Mouse (Mus musculus): ENCODE results near the gene Mslnl.
A peak's percentile ranks its signal among the peaks of the same experiment; 100 is the strongest.

Gene Mslnl

DNA sequence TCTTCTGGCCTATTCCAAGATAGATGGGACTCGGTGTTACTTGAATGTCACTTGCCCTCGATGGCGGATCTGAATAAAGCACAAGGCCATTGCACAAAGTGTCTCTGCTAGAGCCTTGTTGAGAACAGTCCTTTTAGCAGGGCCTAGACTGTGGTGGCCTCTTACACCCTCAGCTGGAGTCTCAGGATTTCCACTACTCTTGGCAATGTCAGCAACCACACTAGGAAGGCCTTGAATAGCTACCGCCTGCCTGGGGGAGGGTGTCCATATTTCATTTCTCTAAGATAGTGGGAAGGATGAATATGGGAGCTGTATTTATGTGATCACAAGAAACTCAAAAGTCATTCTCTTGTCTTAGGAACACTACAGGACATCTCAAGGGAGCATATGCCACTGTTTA, 12.4 kb downstream of the Mslnl start:
- DNase-seq, result no peak

- no peak for DNase-seq
Measured at GRCm38 (mm10) chr17:25749314-25749713, 13.5 kb downstream of the Mslnl start.

DNA sequence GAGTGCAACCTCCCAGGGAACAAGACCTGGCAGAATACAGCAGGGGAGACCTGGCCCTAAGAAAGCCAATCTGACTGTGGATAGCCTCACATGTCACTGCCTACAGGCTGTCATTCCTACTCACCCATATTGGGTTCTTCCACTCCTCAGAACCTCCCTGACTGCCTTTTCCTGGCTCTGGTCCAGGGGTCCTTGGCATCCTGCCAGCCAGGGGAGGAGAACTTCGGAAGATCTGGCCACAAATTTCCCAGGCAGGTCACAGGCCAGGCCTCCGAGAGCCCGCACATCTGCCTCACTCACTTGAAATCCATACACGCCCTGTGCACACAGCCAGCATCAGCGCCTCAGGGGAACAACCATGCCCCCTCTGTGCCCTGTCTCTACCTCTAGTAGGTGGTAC, 15.6 kb downstream of the Mslnl start:
- DNase-seq, result peak; percentile 68

DNA sequence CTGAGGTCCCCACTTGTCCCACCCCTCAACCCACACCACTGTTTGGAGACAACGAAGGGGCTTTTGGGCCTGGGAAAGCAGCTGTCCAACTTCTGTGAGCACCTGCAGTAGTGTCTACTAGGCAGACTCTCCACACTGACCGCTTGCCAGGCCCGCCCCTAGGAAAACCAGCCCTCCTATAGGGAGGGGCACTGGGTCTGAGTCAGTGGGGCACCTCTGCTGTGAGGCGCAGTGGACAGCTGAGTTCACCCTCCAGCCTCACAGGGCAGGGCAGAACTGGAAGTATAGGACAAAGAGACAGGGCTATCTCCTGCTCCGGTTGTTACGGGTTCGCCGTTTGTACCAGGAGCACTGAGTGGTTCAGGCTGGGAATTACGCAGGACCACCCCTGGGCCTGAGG, 18.4 kb downstream of the Mslnl start, which contains the start of gene Msln:
TSS of gene Msln (minus strand) at position 138 of the 400 bp plus-strand sequence.
- no peak for DNase-seq

GRCm38 (mm10) chr17:25755086-25755485, 19.2 kb downstream of the Mslnl start:
- no peak for DNase-seq

DNA sequence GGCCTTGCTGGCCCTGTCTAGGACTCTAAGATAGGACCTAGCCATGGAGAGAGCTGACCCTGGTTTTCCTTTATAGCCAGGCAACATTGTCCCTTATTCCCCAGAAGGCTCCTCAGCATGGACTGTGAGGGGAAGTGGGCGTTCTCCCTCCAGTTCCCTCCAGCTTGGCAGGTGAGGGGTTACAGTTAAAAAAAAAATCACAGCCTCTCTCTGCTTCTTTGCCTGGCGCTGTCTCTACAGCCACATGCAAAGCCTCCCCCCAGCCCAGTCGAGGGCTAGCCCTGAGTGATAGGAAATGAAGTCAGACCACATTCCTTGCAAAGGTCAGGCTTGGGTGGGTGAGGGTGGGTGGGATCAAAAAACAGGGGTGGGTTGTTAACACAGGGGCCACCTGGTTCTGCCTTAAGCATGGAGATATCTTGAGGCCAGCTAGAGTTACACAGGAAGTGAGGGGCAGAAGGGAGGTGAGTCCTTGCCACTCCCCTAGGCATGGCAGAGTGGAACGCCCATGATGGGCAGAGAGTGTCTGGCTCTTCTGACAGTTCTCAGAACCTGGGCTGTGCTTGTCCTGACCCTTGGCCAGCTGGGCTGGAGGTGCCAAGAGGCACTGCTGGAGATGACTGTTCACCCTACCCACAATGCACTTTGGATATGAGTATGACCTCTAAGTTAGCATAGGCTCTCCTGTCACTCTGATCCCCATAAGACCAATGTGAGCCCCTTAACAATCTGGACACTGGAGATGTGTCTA, 20.0 kb downstream of the Mslnl start:
- DNase-seq, result no peak

- DNase-seq, result peak; percentile 39
Measured at GRCm38 (mm10) chr17:25756378-25757242, 20.8 kb downstream of the Mslnl start.

GRCm38 (mm10) chr17:25757691-25758090, 21.8 kb downstream of the Mslnl start:
- DNase-seq, result no peak

GRCm38 (mm10) chr17:25760148-25760547, 24.3 kb downstream of the Mslnl start:
- DNase-seq, result no peak

DNA sequence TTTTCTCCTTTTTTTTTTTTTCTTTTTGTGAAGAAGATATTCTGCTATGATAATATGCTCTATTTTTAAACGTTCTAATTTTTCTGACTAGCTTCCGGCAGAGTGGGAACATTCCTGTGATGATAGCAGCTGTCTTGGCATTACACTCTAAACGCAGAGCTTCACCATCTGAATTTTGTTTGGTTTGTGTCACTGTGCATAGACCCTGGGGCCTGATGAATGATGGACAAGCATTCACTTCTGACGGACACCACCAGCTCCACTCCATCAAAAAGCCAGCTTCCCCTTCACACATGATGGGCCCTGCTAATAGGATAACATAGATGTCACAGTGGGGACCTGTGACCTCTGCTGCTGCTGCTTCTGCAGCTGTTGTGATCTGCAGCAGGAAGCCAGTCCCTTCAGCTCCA, 25.7 kb downstream of the Mslnl start:
- peak; percentile 41 for DNase-seq

DNA sequence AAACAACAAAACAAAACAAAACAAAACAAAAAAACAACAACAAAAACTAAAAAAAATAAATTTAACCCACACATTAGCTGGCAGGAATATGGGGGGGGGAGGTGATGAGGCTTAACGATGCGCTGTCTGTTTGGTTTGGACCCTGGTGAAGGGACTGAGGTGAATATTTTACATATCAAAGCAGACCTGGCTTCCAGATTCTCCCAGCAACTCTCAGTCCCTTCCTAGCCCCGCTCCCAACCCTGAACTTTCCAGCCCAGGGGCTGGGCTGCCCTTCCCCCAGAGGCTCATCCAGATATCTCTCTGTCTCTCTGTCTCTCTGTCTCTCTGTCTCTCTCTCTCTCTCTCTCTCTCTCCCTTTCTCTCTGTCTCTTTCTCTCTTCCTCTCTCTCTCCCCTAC, 26.7 kb downstream of the Mslnl start:
- DNase-seq, result no peak

- DNase-seq, result no peak
Measured at GRCm38 (mm10) chr17:25765886-25766285, 30.0 kb downstream of the Mslnl start.

DNA sequence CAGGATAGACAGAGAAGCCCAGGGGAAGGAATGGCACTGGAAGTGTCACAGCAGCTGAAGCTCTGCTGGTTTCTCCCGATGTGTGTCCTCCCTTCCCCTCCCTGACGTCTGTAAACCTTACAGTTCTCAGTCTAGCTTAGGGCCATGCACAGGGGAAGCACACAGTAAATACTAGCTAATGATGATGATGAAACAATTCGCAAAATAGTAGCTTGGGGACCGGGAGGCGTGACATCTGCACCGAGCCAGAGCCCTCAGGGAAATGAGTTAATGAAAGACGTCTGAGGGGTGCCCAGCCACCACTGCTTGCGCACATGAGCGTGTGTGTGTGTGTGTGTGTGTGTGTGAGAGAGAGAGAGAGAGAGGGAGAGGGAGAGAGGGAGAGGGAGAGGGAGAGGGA, 33.5 kb downstream of the Mslnl start:
- no peak for DNase-seq

GRCm38 (mm10) chr17:25773549-25774120, 37.8 kb downstream of the Mslnl start, which contains the start of gene Narfl:
Gene Narfl, plus strand, starts transcription at chr17:25773776.
- peak; percentile 97 for DNase-seq

GRCm38 (mm10) chr17:25775318-25776062, 39.6 kb downstream of the Mslnl start:
- no peak for DNase-seq

- no peak for DNase-seq
Measured at GRCm38 (mm10) chr17:25777948-25778347, 42.1 kb downstream of the Mslnl start.

DNA sequence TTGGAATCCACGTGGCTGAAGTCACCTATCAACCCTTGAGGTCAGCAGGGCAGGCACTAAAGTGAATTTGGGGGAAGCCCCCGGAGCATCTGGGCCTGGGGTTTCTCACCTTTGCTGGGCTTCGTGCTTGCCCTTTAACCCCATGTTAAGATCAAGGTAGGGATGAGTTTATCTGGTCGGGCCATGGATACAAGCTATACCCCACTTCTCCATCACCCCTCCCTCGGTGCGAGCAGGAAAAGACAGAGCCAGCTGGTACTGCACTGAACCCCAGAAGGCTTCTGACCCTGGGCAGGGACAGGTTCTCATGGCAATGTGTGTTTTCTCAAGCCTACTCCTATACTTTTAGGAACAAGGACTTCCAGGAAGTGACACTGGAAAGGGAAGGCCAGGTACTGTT, 45.5 kb downstream of the Mslnl start:
- DNase-seq, result no peak

GRCm38 (mm10) chr17:25783086-25783485, 47.2 kb downstream of the Mslnl start:
- no peak for DNase-seq

DNA sequence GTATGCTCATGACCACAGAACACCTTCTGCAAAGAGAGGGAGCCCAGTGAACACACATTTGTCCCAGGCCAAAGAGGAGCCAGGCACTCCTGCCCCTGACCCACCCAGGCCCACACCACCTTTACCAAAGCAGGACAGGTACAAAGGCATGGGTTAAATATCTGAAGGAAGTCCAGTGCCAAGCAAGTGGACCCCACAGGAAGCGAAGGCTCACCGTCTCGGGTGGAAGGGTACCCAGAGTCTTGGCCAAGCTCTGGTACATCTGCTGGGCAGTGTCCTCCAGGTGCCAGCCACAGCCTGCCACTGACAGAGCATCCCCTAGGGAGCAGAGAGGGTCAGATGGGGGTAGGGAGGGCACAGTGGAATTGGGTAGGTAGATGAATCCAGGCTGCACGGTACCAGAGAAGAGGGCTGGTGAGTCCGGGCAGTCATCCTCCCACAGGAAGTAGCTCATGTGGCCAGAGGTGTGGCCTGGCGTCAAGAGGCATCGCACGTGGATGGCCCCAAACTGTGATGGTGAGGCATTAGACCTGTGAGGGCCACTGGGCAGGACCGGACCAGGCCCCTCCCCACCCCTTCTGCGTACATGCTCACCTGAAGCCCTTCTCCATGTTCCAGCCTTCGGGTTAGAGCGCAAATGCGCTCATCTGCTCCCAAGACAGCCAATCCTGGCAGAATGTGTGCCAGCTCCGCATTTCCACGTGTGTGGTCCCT, 48.2 kb downstream of the Mslnl start:
- no peak for DNase-seq

DNA sequence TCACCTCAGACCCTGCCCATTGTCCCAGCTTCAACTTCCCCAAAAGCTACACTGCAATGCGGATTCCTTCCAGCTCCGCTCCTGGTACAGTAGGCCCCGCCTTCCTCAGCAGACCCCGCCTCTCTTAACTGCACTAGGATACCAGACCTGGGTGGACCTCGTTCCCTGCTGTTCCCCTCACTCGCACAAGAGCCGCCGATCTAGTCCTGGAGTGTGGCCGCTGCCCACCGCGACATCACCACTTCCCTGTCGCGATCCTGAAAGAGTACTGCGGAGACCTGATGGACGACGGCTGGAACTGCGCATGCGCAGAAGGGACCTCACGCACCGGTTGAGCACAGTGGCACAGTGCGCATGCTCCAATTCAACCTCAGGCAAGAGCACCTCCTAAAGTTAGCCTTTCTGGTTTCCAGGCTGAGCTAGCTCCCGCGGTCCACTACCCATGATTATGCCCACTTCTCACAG, 49.5 kb downstream of the Mslnl start, which contains the start of gene Haghl:
TSS of gene Haghl (minus strand) at position 393 of the 465 bp plus-strand sequence.
- peak; percentile 96 for DNase-seq

GRCm38 (mm10) chr17:25786280-25786679, 50.4 kb downstream of the Mslnl start, which contains the start of gene Ccdc78:
Gene Ccdc78, plus strand, starts transcription at chr17:25786580.
- no peak for DNase-seq

Measured in lung, postnatal 10 days (tissue).